Mouse (Mus musculus): Measurements from ENCODE around the gene Ppp1r36.

GRCm38 (mm10) chr12:76430879-76431406 is 13.6 kb downstream of the Ppp1r36 start:
- TF ChIP-seq CTCF (IDR thresholded peaks at IDR 0.05; ENCODE audit: control insufficient read depth, insufficient read depth, insufficient replicate concordance, low read depth, low read length): no peak
- no peak for TF ChIP-seq POLR2A (IDR thresholded peaks at IDR 0.05; ENCODE audit: control insufficient read depth, low read depth, low read length)
